Mouse (Mus musculus): ENCODE results near the gene Cbr4. TPM values are rescaled to one million over a fixed set of nuclear protein-coding genes. Genes with fewer than 3 reads are reported as not detected.

Gene Cbr4
- polyA plus RNA-seq, 1 experiment, result 66.8 TPM

DNA sequence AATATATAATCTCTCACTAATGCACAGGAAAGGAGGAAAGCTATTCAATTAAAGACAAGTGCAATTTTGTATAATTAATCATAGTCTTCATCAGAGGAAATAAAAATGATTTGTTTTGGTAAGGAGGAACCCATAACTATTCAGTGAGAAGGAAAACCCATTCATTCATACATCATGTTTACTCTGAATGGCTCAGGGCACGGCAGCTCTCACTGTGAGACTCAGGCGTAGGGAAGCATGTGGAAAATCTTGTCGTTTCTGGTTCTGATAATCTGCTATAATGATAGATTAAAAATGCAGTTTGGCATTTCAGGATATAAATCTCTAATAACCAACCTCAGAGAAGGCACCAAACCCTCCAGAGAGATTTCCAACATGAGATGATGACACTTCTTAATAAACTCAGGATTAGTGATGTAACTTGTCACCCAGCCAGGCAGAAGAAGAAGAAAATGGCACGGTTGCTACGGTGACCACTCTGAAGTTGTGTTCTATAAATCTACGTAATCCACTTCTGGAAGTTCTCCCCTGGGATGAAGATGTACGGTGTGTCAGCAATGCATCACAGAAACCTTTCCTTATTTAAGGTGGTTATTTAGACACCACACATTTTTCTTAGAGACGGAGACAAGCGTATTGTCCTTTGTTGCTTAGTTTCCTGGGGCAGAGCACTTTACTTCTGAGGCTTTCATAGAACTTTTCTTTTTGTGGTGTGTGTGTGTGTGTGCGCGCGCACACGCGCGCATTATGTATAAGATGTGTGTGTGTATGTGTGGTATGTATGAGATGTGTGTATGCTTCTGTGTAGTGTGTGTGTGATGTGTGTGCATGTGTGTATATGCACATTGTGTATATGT lies 20.6 kb upstream of the Cbr4 start:
- no peak overlapping the region for H3K9ac ChIP-seq (ENCODE audit: low read depth, poor library complexity, severe bottlenecking)
- no peaks in the 10 kb centered on the region for H3K4me1 ChIP-seq (ENCODE audit: control insufficient read depth, insufficient read depth, low read length)
- H3K36me3 ChIP-seq (ENCODE audit: control insufficient read depth, insufficient read depth, low read length, poor library complexity, severe bottlenecking), result no peaks in the 10 kb centered on the region
- H3K27me3 ChIP-seq (ENCODE audit: control insufficient read depth, insufficient read depth, low read length, poor library complexity, severe bottlenecking), result no peaks in the 10 kb centered on the region; the same call in 1 of the 2 replicates
- H3K4me3 ChIP-seq (ENCODE audit: low read depth, low read length), result no peak overlapping the region
- no peak overlapping the region for H3K27ac ChIP-seq (ENCODE audit: insufficient read depth, low read length)
- 0 out of 2 replicates have a peak, but pooled peaks cover 4% of the 10 kb centered on the region for H3K9me3 ChIP-seq (replicated peaks; ENCODE audit: control insufficient read depth, insufficient read depth, low read length, poor library complexity, severe bottlenecking)
- TF ChIP-seq POLR2A (IDR thresholded peaks at IDR 0.05; ENCODE audit: insufficient read depth, low read length) (no peak), EP300 (IDR thresholded peaks at IDR 0.05; ENCODE audit: insufficient read depth, low read depth, low read length) (no peak), CTCF (IDR thresholded peaks at IDR 0.05; ENCODE audit: low read depth, low read length) (no peak)

DNA sequence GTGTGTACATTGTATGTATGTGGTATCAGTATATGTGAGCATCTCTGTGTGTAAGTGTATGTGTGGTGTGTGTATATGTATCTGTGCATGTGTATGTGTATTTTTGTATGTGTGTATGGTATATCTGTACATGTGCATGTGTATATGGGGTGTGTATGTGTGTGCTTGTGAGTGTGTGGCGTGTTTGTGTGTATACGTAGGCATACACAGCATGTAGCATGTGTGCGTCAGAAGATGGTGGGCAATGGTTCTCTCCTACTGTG lies 20.1 kb upstream of the Cbr4 start:
- Histone ChIP-seq H3K4me1 (ENCODE audit: control insufficient read depth, insufficient read depth, low read length) (no peaks in the 10 kb centered on the region), H3K9ac (ENCODE audit: low read depth, poor library complexity, severe bottlenecking) (no peak overlapping the region), H3K27me3 (ENCODE audit: control insufficient read depth, insufficient read depth, low read length, poor library complexity, severe bottlenecking) (no peaks in the 10 kb centered on the region; the same call in 1 of the 2 replicates), H3K4me3 (ENCODE audit: low read depth, low read length) (no peak overlapping the region), H3K27ac (ENCODE audit: insufficient read depth, low read length) (no peak overlapping the region), H3K9me3 (replicated peaks; ENCODE audit: control insufficient read depth, insufficient read depth, low read length, poor library complexity, severe bottlenecking) (0 out of 2 replicates have a peak, but pooled peaks cover 4% of the 10 kb centered on the region), H3K36me3 (ENCODE audit: control insufficient read depth, insufficient read depth, low read length, poor library complexity, severe bottlenecking) (no peaks in the 10 kb centered on the region)
- no peak for TF ChIP-seq EP300 (IDR thresholded peaks at IDR 0.05; ENCODE audit: insufficient read depth, low read depth, low read length)
- no peak for TF ChIP-seq CTCF (IDR thresholded peaks at IDR 0.05; ENCODE audit: low read depth, low read length)
- TF ChIP-seq POLR2A (IDR thresholded peaks at IDR 0.05; ENCODE audit: insufficient read depth, low read length), result no peak

DNA sequence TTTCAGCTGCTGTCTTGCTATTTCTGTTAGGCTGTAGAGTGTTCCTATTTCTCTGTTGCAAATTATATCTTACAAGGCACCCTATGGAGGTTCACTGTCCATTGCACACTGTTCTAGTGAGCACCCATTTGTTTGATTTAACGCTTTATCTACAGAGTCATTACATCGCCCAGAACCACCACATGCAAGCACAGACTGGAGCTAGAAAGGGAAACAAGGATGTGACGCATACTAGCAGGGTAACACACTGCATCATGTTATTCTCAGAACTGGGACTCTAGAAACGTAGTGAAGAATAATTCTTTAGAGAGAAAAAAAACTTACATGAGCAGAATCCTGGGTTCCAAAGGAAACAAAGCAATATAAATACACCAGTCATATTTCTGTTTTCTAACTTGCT lies 17.3 kb upstream of the Cbr4 start:
- no peak overlapping the region for H3K27ac ChIP-seq (ENCODE audit: insufficient read depth, low read length)
- 0 out of 2 replicates have a peak, but pooled peaks cover 4% of the 10 kb centered on the region for H3K9me3 ChIP-seq (replicated peaks; ENCODE audit: control insufficient read depth, insufficient read depth, low read length, poor library complexity, severe bottlenecking)
- no peak overlapping the region for H3K9ac ChIP-seq (ENCODE audit: low read depth, poor library complexity, severe bottlenecking)
- H3K4me3 ChIP-seq (ENCODE audit: low read depth, low read length), result no peak overlapping the region
- no peaks in the 10 kb centered on the region for H3K4me1 ChIP-seq (ENCODE audit: control insufficient read depth, insufficient read depth, low read length)
- TF ChIP-seq POLR2A (IDR thresholded peaks at IDR 0.05; ENCODE audit: insufficient read depth, low read length), result no peak
- TF ChIP-seq CTCF (IDR thresholded peaks at IDR 0.05; ENCODE audit: low read depth, low read length), result no peak
- no peak for TF ChIP-seq EP300 (IDR thresholded peaks at IDR 0.05; ENCODE audit: insufficient read depth, low read depth, low read length)
- H3K27me3 ChIP-seq (ENCODE audit: control insufficient read depth, insufficient read depth, low read length, poor library complexity, severe bottlenecking), result no peaks in the 10 kb centered on the region; the same call in 1 of the 2 replicates
- H3K36me3 ChIP-seq (ENCODE audit: control insufficient read depth, insufficient read depth, low read length, poor library complexity, severe bottlenecking), result no peaks in the 10 kb centered on the region

DNA sequence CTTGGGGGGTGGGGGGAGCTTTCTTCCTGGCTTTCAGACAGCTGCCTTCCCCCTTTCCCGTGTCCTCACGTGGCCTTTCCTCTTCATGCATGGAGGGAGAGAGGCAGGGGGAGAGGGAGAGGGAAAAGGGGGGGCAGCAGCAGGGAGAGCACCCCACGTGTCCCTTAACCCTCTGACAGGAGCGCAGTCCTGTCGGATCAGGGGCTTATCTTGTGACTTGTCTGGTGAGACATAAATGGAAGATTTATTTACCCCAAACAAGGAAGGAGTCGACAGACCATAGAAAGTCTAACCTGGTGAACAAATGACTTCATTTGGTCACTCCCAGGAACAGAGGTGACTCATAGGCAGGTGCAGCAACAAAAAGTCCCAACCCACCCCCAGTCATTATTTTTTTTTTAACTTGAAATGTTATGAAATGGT lies 12.3 kb upstream of the Cbr4 start:
- Histone ChIP-seq H3K27me3 (ENCODE audit: control insufficient read depth, insufficient read depth, low read length, poor library complexity, severe bottlenecking) (no peaks in the 10 kb centered on the region), H3K9ac (ENCODE audit: low read depth, poor library complexity, severe bottlenecking) (no peak overlapping the region), H3K4me3 (ENCODE audit: low read depth, low read length) (no peak overlapping the region), H3K36me3 (ENCODE audit: control insufficient read depth, insufficient read depth, low read length, poor library complexity, severe bottlenecking) (no peaks in the 10 kb centered on the region), H3K27ac (ENCODE audit: insufficient read depth, low read length) (no peak overlapping the region), H3K9me3 (replicated peaks; ENCODE audit: control insufficient read depth, insufficient read depth, low read length, poor library complexity, severe bottlenecking) (no peaks in the 10 kb centered on the region), H3K4me1 (ENCODE audit: control insufficient read depth, insufficient read depth, low read length) (no peaks in the 10 kb centered on the region)
- TF ChIP-seq EP300 (IDR thresholded peaks at IDR 0.05; ENCODE audit: insufficient read depth, low read depth, low read length), result no peak
- no peak for TF ChIP-seq POLR2A (IDR thresholded peaks at IDR 0.05; ENCODE audit: insufficient read depth, low read length)
- no peak for TF ChIP-seq CTCF (IDR thresholded peaks at IDR 0.05; ENCODE audit: low read depth, low read length)

DNA sequence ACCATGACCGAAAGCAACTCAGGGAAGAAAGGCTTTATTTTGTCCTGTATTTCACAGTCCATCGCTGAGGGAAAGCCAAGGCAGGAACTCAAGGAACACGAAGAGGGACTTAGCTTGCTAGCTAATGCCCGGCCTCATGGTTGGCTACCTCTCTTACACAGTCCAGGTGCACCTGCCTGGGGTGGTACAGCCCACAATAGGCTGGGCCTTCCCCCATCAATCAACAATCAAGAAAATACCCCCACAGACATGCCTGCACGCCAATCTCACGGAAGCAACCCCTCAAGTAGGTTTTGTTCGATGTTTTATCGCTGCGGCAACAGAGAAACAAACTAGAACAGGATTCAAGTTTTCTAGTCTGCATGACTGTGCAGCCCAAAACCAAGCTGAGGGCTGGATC lies 11.4 kb upstream of the Cbr4 start:
- Histone ChIP-seq H3K9me3 (replicated peaks; ENCODE audit: control insufficient read depth, insufficient read depth, low read length, poor library complexity, severe bottlenecking) (no peaks in the 10 kb centered on the region), H3K27ac (ENCODE audit: insufficient read depth, low read length) (no peak overlapping the region), H3K4me1 (ENCODE audit: control insufficient read depth, insufficient read depth, low read length) (no peaks in the 10 kb centered on the region)

DNA sequence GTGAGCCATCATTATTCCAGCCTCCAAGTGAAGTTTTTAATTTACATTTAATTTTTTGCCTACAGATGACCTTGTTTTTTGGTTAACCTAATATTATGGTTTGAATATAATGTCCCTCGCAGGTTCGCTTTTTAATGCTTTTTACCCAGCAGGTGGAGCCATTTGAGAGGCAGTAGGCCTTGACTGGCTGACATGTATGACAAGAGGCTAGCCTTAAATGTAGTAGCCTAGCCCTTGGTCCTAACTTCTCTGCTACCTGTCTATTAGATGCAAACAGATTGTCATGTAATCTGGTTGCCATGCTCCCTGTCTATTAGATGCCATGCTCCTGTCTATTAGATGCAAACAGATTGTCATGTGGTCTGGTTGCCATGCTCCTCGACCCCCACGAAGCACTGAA lies 9.4 kb upstream of the Cbr4 start:
- Histone ChIP-seq H3K9ac (ENCODE audit: low read depth, poor library complexity, severe bottlenecking) (no peak overlapping the region), H3K9me3 (replicated peaks; ENCODE audit: control insufficient read depth, insufficient read depth, low read length, poor library complexity, severe bottlenecking) (no peaks in the 10 kb centered on the region), H3K27me3 (ENCODE audit: control insufficient read depth, insufficient read depth, low read length, poor library complexity, severe bottlenecking) (no peaks in the 10 kb centered on the region), H3K4me1 (ENCODE audit: control insufficient read depth, insufficient read depth, low read length) (no peaks in the 10 kb centered on the region), H3K4me3 (ENCODE audit: low read depth, low read length) (no peak overlapping the region), H3K27ac (ENCODE audit: insufficient read depth, low read length) (no peak overlapping the region), H3K36me3 (ENCODE audit: control insufficient read depth, insufficient read depth, low read length, poor library complexity, severe bottlenecking) (no peaks in the 10 kb centered on the region)
- TF ChIP-seq EP300 (IDR thresholded peaks at IDR 0.05; ENCODE audit: insufficient read depth, low read depth, low read length), result no peak
- TF ChIP-seq POLR2A (IDR thresholded peaks at IDR 0.05; ENCODE audit: insufficient read depth, low read length), result no peak
- TF ChIP-seq CTCF (IDR thresholded peaks at IDR 0.05; ENCODE audit: low read depth, low read length), result no peak

More for the DNA sequence above, 11.4 kb upstream of the Cbr4 start:
- Histone ChIP-seq H3K9ac (ENCODE audit: low read depth, poor library complexity, severe bottlenecking) (no peak overlapping the region), H3K4me3 (ENCODE audit: low read depth, low read length) (no peak overlapping the region), H3K36me3 (ENCODE audit: control insufficient read depth, insufficient read depth, low read length, poor library complexity, severe bottlenecking) (no peaks in the 10 kb centered on the region), H3K27me3 (ENCODE audit: control insufficient read depth, insufficient read depth, low read length, poor library complexity, severe bottlenecking) (no peaks in the 10 kb centered on the region)
- TF ChIP-seq EP300 (IDR thresholded peaks at IDR 0.05; ENCODE audit: insufficient read depth, low read depth, low read length), result no peak
- TF ChIP-seq POLR2A (IDR thresholded peaks at IDR 0.05; ENCODE audit: insufficient read depth, low read length), result no peak
- no peak for TF ChIP-seq CTCF (IDR thresholded peaks at IDR 0.05; ENCODE audit: low read depth, low read length)
